Mouse (Mus musculus) forebrain, embryonic 13.5 days (tissue): Measurements from ENCODE around the gene Thap12. TPM values are rescaled to one million over a fixed set of nuclear protein-coding genes. Genes with fewer than 3 reads are reported as not detected.

Source experiments
- ATAC-seq: fragments of 200-750 bp; cut with Nextera tagmentation; 2 replicates; pipeline ENCODE4 v1.8.0; 2017
- H3K27ac ChIP-seq: fragments of 300-500 bp; sonication (generic); 2 replicates; pipeline ENCODE4 v1.5.1; 2015; ENCODE audit warnings: inconsistent platforms, mild to moderate bottlenecking, moderate library complexity
- H3K27me3 ChIP-seq: fragments of 300-500 bp; sonication (generic); 2 replicates; pipeline ENCODE4 v1.6.1; 2015; ENCODE audit warnings: mild to moderate bottlenecking, inconsistent platforms
- H3K36me3 ChIP-seq: fragments of 300-500 bp; sonication (generic); 2 replicates; pipeline ENCODE4 v1.6.1; 2015; ENCODE audit warnings: mild to moderate bottlenecking, inconsistent platforms; ENCODE audit not compliant: poor library complexity, severe bottlenecking
- H3K4me1 ChIP-seq: fragments of 300-500 bp; sonication (generic); 2 replicates; pipeline ENCODE4 v1.6.1; 2015; ENCODE audit warnings: inconsistent platforms
- H3K4me2 ChIP-seq: fragments of 300-500 bp; sonication (generic); 2 replicates; pipeline ENCODE4 v1.6.1; 2015; ENCODE audit warnings: inconsistent platforms, mild to moderate bottlenecking, moderate library complexity
- H3K4me3 ChIP-seq: fragments of 300-500 bp; sonication (generic); 2 replicates; pipeline ENCODE4 v1.5.1; 2015; ENCODE audit warnings: mild to moderate bottlenecking, inconsistent platforms
- H3K9ac ChIP-seq: fragments of 300-500 bp; sonication (generic); 2 replicates; pipeline ENCODE4 v1.6.1; 2015; ENCODE audit warnings: mild to moderate bottlenecking, inconsistent platforms
- H3K9me3 ChIP-seq: fragments of 300-500 bp; sonication (generic); replicated peaks from 2 replicates; pipeline ENCODE4 v1.6.1; 2016; ENCODE audit warnings: inconsistent platforms
- WGBS: fragments of 180-500 bp; shearing (Covaris S2); methylation state at CpG from one replicate; pipeline ENCODE4 v1.1.7; 2015; 5-methylcytosine and 5-hydroxymethylcytosine counted together
- polyA plus RNA-seq: library from polyadenylated mRNA; unstranded; fragments of >200 nt; fragmentation: Nextera tagmentation; extraction: Ambion mirVana; gene quantifications from 2 replicates; pipeline ENCODE4 v1.2.1, GENCODE M21; 2015

The Thap12 gene
- polyA plus RNA-seq, 1 experiment from 2014 or later, result 45.1 TPM

DNA sequence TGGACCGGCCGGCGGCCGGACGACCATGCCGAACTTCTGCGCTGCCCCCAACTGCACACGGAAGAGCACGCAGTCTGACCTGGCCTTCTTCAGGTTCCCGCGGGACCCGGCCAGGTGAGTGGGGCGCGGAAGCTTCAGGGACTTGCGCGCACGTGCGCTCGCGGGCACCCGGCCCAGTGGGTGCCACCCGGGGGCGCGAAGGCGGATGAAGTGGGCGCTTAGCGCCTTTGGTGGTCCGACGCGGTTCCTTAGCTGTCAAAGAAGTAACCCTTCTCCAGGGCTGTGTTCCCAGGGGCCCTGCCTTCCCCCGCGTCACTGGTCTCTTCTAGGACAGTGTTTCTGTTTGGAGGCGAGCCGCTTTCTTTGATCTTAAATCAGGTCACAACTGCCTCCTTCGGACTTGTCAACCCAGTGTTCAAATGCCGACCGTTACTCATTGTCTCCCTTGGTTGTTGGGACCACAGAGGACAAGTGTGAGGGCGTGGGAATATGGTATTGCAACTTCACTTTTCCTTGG, 520 bp downstream of the Thap12 start:
- peak overlapping the region; percentile 82 for H3K27ac ChIP-seq
- no peaks in the 10 kb centered on the region for H3K9me3 ChIP-seq
- H3K4me3 ChIP-seq, result peak overlapping the region; percentile 97
- H3K4me2 ChIP-seq, result peak overlapping the region; percentile 81
- ATAC-seq, result no peak; the same call in 1 of the 2 replicates
- H3K27me3 ChIP-seq, result no peaks in the 10 kb centered on the region
- H3K36me3 ChIP-seq, result no peaks in the 10 kb centered on the region
- H3K4me1 ChIP-seq, result peaks cover 27% of the 10 kb centered on the region
- H3K9ac ChIP-seq, result peak overlapping the region; percentile 97
- WGBS, result under 1% methylated on average over 37 of the region's 38 CpGs

- H3K9ac ChIP-seq, result peak overlapping the region; percentile 97
- H3K27ac ChIP-seq, result no peak overlapping the region
- H3K4me3 ChIP-seq, result peak overlapping the region; percentile 97
- no peak for ATAC-seq
- no peaks in the 10 kb centered on the region for H3K9me3 ChIP-seq
- H3K4me2 ChIP-seq, result peak overlapping the region; percentile 81
- peaks cover 27% of the 10 kb centered on the region for H3K4me1 ChIP-seq
- no peaks in the 10 kb centered on the region for H3K27me3 ChIP-seq
- WGBS, result 65% methylated on average over 5 of the region's 5 CpGs
- no peaks in the 10 kb centered on the region for H3K36me3 ChIP-seq
Observed at GRCm38 (mm10) chr7:98704276-98704675, 1.4 kb downstream of the Thap12 start.

GRCm38 (mm10) chr7:98713661-98714060, 10.8 kb downstream of the Thap12 start:
- WGBS, result 94% methylated on average over 3 of the region's 3 CpGs
- Histone ChIP-seq H3K9me3 (no peaks in the 10 kb centered on the region), H3K36me3 (peaks cover 74% of the 10 kb centered on the region), H3K4me2 (no peak overlapping the region), H3K27me3 (no peaks in the 10 kb centered on the region), H3K4me3 (no peak overlapping the region), H3K27ac (no peak overlapping the region), H3K9ac (no peak overlapping the region), H3K4me1 (no peaks in the 10 kb centered on the region)
- no peak for ATAC-seq

DNA sequence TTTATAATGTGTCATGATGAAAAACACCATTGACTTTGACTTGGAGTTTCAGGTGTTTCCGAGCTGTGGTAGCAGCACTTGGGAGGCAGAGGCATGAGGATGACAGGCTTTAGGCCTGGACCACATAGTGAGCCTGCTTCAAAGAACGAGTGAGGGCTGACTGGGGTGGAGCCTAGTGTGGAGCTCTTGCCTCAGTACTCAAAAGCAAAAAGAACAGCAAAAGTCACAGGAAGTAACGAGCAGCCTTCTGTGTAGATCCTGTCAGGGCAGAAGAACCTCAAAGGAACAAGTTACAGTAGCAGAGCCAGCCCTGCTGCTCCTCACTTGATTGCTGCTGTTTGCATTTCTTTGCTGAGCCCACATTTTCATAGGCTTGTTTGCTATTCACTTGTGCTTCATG, 14.5 kb downstream of the Thap12 start:
- Histone ChIP-seq H3K4me1 (peaks cover 18% of the 10 kb centered on the region), H3K9me3 (no peaks in the 10 kb centered on the region), H3K4me2 (no peak overlapping the region), H3K27ac (no peak overlapping the region), H3K36me3 (peaks cover 50% of the 10 kb centered on the region), H3K4me3 (no peak overlapping the region), H3K9ac (no peak overlapping the region), H3K27me3 (no peaks in the 10 kb centered on the region)
- WGBS, result 73% methylated on average over 3 of the region's 3 CpGs
- no peak for ATAC-seq

DNA sequence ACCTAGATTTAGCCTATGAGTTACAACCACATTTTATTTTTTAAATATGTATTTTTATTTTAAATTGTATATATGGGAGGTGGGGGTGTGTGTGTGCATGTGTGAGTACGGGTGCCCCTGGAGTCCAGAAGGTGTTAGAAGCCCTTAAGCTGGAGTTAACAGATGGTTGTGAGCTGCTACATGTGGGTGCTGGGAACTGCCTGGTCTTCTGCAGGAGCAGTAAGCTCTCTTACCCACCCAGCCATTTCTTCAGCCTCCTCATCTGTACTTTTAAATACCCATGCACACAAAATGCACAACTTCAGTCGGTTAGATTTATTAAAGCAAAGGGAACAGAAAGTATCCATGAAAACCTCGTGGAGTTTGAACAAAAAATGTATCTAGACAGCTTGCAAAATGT, 16.9 kb downstream of the Thap12 start:
- 89% methylated on average over 3 of the region's 3 CpGs for WGBS
- H3K4me1 ChIP-seq, result peaks cover 18% of the 10 kb centered on the region
- H3K4me3 ChIP-seq, result no peak overlapping the region
- no peaks in the 10 kb centered on the region for H3K27me3 ChIP-seq
- H3K9me3 ChIP-seq, result no peaks in the 10 kb centered on the region
- H3K36me3 ChIP-seq, result peaks cover 30% of the 10 kb centered on the region
- no peak overlapping the region for H3K4me2 ChIP-seq
- ATAC-seq, result no peak
- H3K9ac ChIP-seq, result no peak overlapping the region
- no peak overlapping the region for H3K27ac ChIP-seq

GRCm38 (mm10) chr7:98720731-98721130, 17.8 kb downstream of the Thap12 start:
- H3K9me3 ChIP-seq, result no peaks in the 10 kb centered on the region
- H3K4me1 ChIP-seq, result peaks cover 18% of the 10 kb centered on the region
- peaks cover 20% of the 10 kb centered on the region for H3K36me3 ChIP-seq
- no peaks in the 10 kb centered on the region; the same call in 1 of the 2 replicates for H3K27me3 ChIP-seq
- no peak overlapping the region for H3K9ac ChIP-seq
- H3K4me3 ChIP-seq, result no peak overlapping the region
- ATAC-seq, result no peak
- H3K4me2 ChIP-seq, result no peak overlapping the region
- WGBS, result 33% methylated on average over 3 of the region's 3 CpGs
- H3K27ac ChIP-seq, result no peak overlapping the region

- Histone ChIP-seq H3K4me3 (no peak overlapping the region), H3K27ac (no peak overlapping the region), H3K4me1 (peaks cover 18% of the 10 kb centered on the region), H3K4me2 (no peak overlapping the region), H3K9ac (no peak overlapping the region), H3K9me3 (no peaks in the 10 kb centered on the region), H3K27me3 (no peaks in the 10 kb centered on the region; the same call in 1 of the 2 replicates), H3K36me3 (peaks cover 16% of the 10 kb centered on the region)
- ATAC-seq, result no peak
- 74% methylated on average over 5 of the region's 5 CpGs for WGBS
Observed at GRCm38 (mm10) chr7:98721172-98721571, 18.3 kb downstream of the Thap12 start.

- no peak overlapping the region for H3K4me3 ChIP-seq
- no peaks in the 10 kb centered on the region; the same call in 1 of the 2 replicates for H3K27me3 ChIP-seq
- H3K36me3 ChIP-seq, result peaks cover 11% of the 10 kb centered on the region
- no peak overlapping the region for H3K9ac ChIP-seq
- peaks cover 18% of the 10 kb centered on the region for H3K4me1 ChIP-seq
- H3K4me2 ChIP-seq, result no peak overlapping the region
- no peaks in the 10 kb centered on the region for H3K9me3 ChIP-seq
- 65% methylated on average over 6 of the region's 6 CpGs for WGBS
- no peak for ATAC-seq
- H3K27ac ChIP-seq, result no peak overlapping the region
Observed at GRCm38 (mm10) chr7:98721623-98722022, 18.7 kb downstream of the Thap12 start.

DNA sequence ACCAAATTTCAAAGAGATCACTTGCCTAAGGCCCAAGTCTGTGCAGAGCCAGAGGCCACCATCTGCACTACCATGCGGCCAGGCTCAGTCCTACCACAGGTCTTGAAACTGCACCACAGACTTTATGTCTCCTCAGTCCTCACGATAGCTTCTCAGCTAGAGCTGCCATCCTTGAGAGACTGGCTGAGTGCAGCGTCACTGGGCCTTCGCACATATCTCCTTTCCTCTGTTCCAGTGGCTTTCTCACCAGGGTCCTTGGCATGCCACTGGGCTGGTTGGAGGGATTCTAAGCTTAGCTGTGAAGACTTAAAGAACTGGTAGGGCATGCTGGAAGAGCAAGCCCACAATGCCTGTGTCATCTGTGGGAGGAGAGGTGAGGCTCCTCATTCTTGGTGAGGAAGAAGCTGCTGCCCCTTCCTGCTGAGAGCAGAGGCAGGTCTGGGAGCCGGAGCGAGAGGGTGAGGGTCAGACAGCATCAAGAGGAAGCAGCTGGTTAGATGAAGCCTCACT, 22.8 kb downstream of the Thap12 start:
- no peak for ATAC-seq
- Histone ChIP-seq H3K4me2 (no peak overlapping the region), H3K4me3 (no peak overlapping the region), H3K9ac (no peak overlapping the region), H3K9me3 (no peaks in the 10 kb centered on the region), H3K36me3 (no peaks in the 10 kb centered on the region), H3K4me1 (peaks cover 21% of the 10 kb centered on the region), H3K27ac (no peak overlapping the region), H3K27me3 (no peaks in the 10 kb centered on the region; the same call in none of the 2 replicates)
- WGBS, result 91% methylated on average over 6 of the region's 6 CpGs

DNA sequence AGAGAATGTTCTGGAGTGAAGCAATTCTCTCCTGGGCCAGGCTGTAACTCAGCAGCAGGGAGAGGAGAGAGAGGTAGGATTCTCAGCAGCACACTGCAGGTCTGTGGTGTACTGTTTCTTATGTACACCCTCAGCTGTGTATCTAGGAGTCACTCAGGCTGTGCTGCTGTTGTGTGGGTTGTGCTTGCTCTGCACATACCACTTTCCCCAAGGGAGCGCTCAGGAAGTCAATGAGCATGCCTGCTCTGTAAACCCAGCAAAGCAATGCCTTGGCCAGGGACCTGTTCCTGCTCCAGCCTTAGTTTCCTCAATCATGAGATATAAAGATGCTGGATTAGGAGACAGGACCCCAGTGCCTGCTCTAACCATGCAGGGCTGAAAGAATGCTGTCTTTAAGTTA, 25.1 kb downstream of the Thap12 start:
- H3K9ac ChIP-seq, result no peak overlapping the region
- H3K36me3 ChIP-seq, result no peaks in the 10 kb centered on the region
- no peak overlapping the region for H3K27ac ChIP-seq
- no peak for ATAC-seq
- no peak overlapping the region for H3K4me2 ChIP-seq
- no peaks in the 10 kb centered on the region for H3K9me3 ChIP-seq
- H3K4me3 ChIP-seq, result no peak overlapping the region
- peaks cover 12% of the 10 kb centered on the region for H3K4me1 ChIP-seq
- H3K27me3 ChIP-seq, result no peaks in the 10 kb centered on the region; the same call in none of the 2 replicates
- 96% methylated on average over 1 of the region's 1 CpGs for WGBS

DNA sequence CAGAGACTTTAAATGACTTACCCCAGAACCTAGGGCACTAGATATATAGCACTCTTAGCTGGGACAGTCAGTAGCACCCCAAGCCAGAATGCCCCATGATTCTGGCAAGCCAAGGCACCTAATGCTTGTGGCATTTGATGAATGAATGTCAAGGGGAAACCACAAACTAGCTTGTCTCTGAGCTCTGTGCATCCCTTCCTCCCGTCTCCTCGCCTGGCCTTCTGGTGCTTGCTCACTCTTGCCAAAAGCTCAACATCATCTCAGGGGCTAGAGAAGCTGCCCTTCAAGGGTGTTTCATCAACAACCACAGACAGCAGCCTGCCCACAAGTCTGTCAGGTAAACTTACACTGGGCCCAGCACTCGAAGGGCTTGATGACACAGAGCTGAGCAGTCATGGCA, 25.6 kb downstream of the Thap12 start:
- Histone ChIP-seq H3K4me3 (no peak overlapping the region), H3K4me2 (no peak overlapping the region), H3K36me3 (no peaks in the 10 kb centered on the region), H3K9me3 (no peaks in the 10 kb centered on the region), H3K27ac (no peak overlapping the region), H3K9ac (no peak overlapping the region), H3K4me1 (peaks cover 12% of the 10 kb centered on the region), H3K27me3 (no peaks in the 10 kb centered on the region; the same call in none of the 2 replicates)
- WGBS, result 87% methylated on average over 3 of the region's 3 CpGs
- no peak for ATAC-seq

- no peaks in the 10 kb centered on the region; the same call in none of the 2 replicates for H3K27me3 ChIP-seq
- peak; percentile 57 for ATAC-seq
- 11% methylated on average over 19 of the region's 19 CpGs for WGBS
- H3K4me2 ChIP-seq, result peak overlapping the region; percentile 49
- peak overlapping the region; percentile 21; the same call in 1 of the 2 replicates for H3K9ac ChIP-seq
- no peaks in the 10 kb centered on the region for H3K9me3 ChIP-seq
- H3K36me3 ChIP-seq, result no peaks in the 10 kb centered on the region
- peaks cover 15% of the 10 kb centered on the region for H3K4me1 ChIP-seq
- peak overlapping the region; percentile 22 for H3K4me3 ChIP-seq
- no peak overlapping the region for H3K27ac ChIP-seq
Observed at GRCm38 (mm10) chr7:98729661-98730271, 26.9 kb downstream of the Thap12 start.
